Mouse (Mus musculus): ENCODE measurements around the gene Ces1d. TPM values are rescaled to one million over a fixed set of nuclear protein-coding genes. Genes with fewer than 3 reads are reported as not detected.

Ces1d gene
- total RNA-seq, 2 experiments from 2014 or later, result 3.5 to 4.2 TPM

DNA sequence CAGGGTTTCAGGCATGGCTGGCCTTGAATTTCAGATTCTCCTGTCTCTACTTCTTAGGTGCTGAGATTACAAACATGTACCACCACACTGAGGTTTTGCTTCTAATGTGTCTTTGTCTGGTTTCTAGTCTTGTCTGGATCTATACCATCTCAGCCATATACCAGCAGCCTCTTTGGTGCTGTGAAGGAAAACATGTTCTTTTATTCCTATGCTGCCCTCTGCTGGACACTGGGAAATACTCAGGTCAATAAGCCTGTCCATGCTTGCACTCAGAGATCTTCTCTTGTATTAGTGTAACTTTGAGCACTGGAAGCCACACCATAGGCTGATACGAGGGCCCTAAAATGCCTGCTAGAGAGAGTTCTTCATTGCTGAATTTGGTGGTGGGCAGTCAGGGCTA, 56.9 kb downstream of the Ces1d start:
- peak; percentile 13 for DNase-seq

DNA sequence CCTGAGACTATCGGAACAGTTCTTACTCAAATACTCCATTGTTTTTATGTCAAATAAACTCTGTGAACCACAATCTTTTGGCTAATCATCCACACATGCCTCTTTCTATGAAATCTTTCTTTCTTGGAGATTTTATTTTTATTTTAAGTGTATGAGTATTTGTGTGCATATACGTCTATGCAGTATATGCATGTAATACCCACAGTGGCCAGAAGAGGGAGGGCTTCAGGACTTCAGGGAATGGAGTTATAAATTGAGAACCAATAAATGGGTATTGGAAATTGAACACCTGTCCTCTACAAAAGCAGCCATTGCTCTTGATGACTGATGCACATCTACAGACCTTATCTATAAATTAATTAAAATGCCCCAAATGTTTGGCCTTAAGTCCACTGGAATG, 65.4 kb downstream of the Ces1d start:
- DNase-seq, result no peak

DNA sequence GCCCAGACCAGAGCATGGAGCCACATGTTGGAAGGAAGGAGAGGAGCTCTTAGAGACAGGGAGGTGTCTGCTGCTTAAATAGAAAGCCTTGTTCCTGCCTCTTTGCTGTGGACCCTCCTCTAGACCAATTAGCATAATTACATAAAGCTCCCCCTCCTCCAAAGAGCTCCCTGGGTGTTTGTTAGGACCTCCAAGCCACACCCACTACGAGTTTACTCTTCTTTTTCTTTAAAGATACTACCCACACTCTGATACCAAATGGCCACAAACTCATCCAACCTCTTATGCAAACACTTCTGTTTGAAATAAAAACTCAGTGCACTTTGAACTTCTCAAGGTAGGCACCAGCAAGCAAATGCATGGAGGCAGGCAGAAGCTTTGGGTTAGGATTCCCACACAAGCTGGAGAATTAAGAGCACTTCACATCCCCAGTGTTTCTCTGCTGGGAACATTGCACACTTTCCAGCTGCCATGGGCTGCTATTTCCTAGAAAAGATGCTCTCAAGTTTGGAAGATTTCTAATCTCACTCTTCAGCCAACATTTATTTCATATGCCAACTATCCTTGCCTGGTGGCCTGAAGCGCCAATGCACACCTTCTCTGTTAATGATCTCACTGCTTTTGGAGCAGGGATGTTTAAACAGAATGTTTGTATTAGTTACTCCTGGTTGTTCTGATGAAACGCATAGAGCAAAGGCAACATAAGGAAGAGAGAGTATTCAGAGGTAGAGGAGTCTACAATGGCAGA, 66.2 kb downstream of the Ces1d start, which contains the start of gene Ces1c:
Gene Ces1c (minus strand): TSS at position 51 of the 748 bp plus-strand sequence.
- no peak for DNase-seq

- DNase-seq, result no peak
Measured at GRCm38 (mm10) chr8:93126476-93126875, 71.2 kb downstream of the Ces1d start.

DNA sequence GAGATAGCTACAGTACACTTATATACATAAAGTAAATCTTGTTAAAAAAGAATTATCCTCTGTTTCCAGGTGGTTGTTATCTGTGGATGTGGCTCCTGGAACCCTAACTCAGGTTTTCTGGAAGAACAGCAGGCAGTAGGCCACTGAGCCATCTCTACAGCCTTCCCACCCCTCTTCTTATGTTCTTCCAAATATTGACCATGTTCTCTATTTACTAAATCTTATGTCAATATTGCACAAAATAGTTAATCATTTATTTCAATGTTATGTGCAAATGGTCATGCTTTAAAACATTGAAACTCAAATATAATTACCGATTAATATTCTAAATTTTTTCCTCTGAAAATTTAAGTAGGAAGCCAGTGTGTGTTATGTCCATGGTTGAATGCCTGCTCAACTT, 75.6 kb downstream of the Ces1d start:
- DNase-seq, result no peak

Other genes starting within 250 kb of the Ces1d start
- gene Slc6a2, start 237.8 kb downstream of the Ces1d start, total RNA-seq (2021), result under 1 TPM; 0.47 to 0.70 TPM
- gene Ces1a, start 149.6 kb downstream of the Ces1d start, total RNA-seq (2021), result not detected
- gene Ces1b, start 117.8 kb downstream of the Ces1d start, total RNA-seq (2021), result not detected
- gene Ces1c, start 66.6 kb downstream of the Ces1d start, total RNA-seq (2021), result under 1 TPM in 1 of 2 experiments, not detected in 1; 0.47 TPM
- gene Ces1e, start 31.8 kb upstream of the Ces1d start, total RNA-seq (2021), result under 1 TPM in 1 of 2 experiments, not detected in 1; 0.25 TPM
- gene Ces1f, start 81.9 kb upstream of the Ces1d start, total RNA-seq (2021), result not detected
- not detected for gene Ces1g, start 139.5 kb upstream of the Ces1d start, total RNA-seq (2021)
- not detected for gene Ces1h, start 181.9 kb upstream of the Ces1d start, total RNA-seq (2021)

Data from gastrocnemius, postnatal 10 days (tissue).